Mouse (Mus musculus): ENCODE measurements around the gene H2afz. TPM values are rescaled to one million over a fixed set of nuclear protein-coding genes. Genes with fewer than 3 reads are reported as not detected.

H2afz gene
- polyA plus RNA-seq, 1 experiment: 2,637 TPM

- Histone ChIP-seq H3ac (ENCODE audit: control insufficient read depth, insufficient read length, low read depth) (peak overlapping the region; percentile 76), H3K36me3 (ENCODE audit: control insufficient read depth, insufficient read depth) (peaks cover 14% of the 10 kb centered on the region), H3K79me2 (ENCODE audit: control insufficient read depth, insufficient read depth) (peaks cover 29% of the 10 kb centered on the region), H3K4me3 (ENCODE audit: insufficient read depth, poor library complexity, severe bottlenecking) (peak overlapping the region; percentile 86), H3K79me3 (ENCODE audit: low read depth) (peaks cover 11% of the 10 kb centered on the region), H3K27me3 (ENCODE audit: control insufficient read depth, insufficient read depth, insufficient read length) (no peaks in the 10 kb centered on the region)
- TF ChIP-seq FOSL1 (IDR thresholded peaks at IDR 0.05; ENCODE audit: insufficient read depth, low read length, poor library complexity, severe bottlenecking) (no peak), CEBPB (IDR thresholded peaks at IDR 0.05; ENCODE audit: low read depth) (peak; percentile 21), USF1 (IDR thresholded peaks at IDR 0.05; ENCODE audit: low read depth) (no peak), MAX (IDR thresholded peaks at IDR 0.05) (no peak), MYOD1 (IDR thresholded peaks at IDR 0.05; ENCODE audit: control insufficient read depth, insufficient read length, low read depth) (no peak), CTCF (IDR thresholded peaks at IDR 0.05; ENCODE audit: control insufficient read depth, insufficient read depth, insufficient read length) (peak; percentile 79), MYOG (IDR thresholded peaks at IDR 0.05; ENCODE audit: control insufficient read depth, extremely low read depth, insufficient read length) (no peak)
Measured at GRCm38 (mm10) chr3:137864988-137865982, 998 bp downstream of the H2afz start.

- Histone ChIP-seq H3K79me3 (ENCODE audit: low read depth) (peaks cover 11% of the 10 kb centered on the region), H3K79me2 (ENCODE audit: control insufficient read depth, insufficient read depth) (peaks cover 29% of the 10 kb centered on the region), H3K4me3 (ENCODE audit: insufficient read depth, poor library complexity, severe bottlenecking) (peak overlapping the region; percentile 28), H3K27me3 (ENCODE audit: control insufficient read depth, insufficient read depth, insufficient read length) (no peaks in the 10 kb centered on the region), H3ac (ENCODE audit: control insufficient read depth, insufficient read length, low read depth) (peak overlapping the region; percentile 92), H3K36me3 (ENCODE audit: control insufficient read depth, insufficient read depth) (peaks cover 17% of the 10 kb centered on the region)
- TF ChIP-seq CEBPB (IDR thresholded peaks at IDR 0.05; ENCODE audit: low read depth): no peak
- TF ChIP-seq MAX (IDR thresholded peaks at IDR 0.05): no peak
- TF ChIP-seq MYOG (IDR thresholded peaks at IDR 0.05; ENCODE audit: control insufficient read depth, extremely low read depth, insufficient read length): no peak
- TF ChIP-seq FOSL1 (IDR thresholded peaks at IDR 0.05; ENCODE audit: insufficient read depth, low read length, poor library complexity, severe bottlenecking): no peak
- TF ChIP-seq MYOD1 (IDR thresholded peaks at IDR 0.05; ENCODE audit: control insufficient read depth, insufficient read length, low read depth): no peak
- TF ChIP-seq USF1 (IDR thresholded peaks at IDR 0.05; ENCODE audit: low read depth): no peak
- TF ChIP-seq CTCF (IDR thresholded peaks at IDR 0.05; ENCODE audit: control insufficient read depth, insufficient read depth, insufficient read length): no peak
Measured at GRCm38 (mm10) chr3:137867133-137867436, 2.8 kb downstream of the H2afz start.

GRCm38 (mm10) chr3:137867437-137868093, 3.3 kb downstream of the H2afz start, which contains the start of gene Dnajb14:
Dnajb14 (plus strand) TSS chr3:137867675.
- H3K79me3 ChIP-seq (ENCODE audit: low read depth): peaks cover 11% of the 10 kb centered on the region

GRCm38 (mm10) chr3:137868094-137868913, 4.0 kb downstream of the H2afz start:
- Histone ChIP-seq H3K4me3 (ENCODE audit: insufficient read depth, poor library complexity, severe bottlenecking) (peak overlapping the region; percentile 44), H3K79me2 (ENCODE audit: control insufficient read depth, insufficient read depth) (peaks cover 29% of the 10 kb centered on the region), H3ac (ENCODE audit: control insufficient read depth, insufficient read length, low read depth) (peak overlapping the region; percentile 92)

More at GRCm38 (mm10) chr3:137867437-137868093, 3.3 kb downstream of the H2afz start, which contains the start of gene Dnajb14:
- Histone ChIP-seq H3K27me3 (ENCODE audit: control insufficient read depth, insufficient read depth, insufficient read length) (no peaks in the 10 kb centered on the region), H3K79me2 (ENCODE audit: control insufficient read depth, insufficient read depth) (peaks cover 29% of the 10 kb centered on the region), H3K4me3 (ENCODE audit: insufficient read depth, poor library complexity, severe bottlenecking) (peak within 1 kb of the TSS; percentile 44), H3ac (ENCODE audit: control insufficient read depth, insufficient read length, low read depth) (peak within 1 kb of the TSS; percentile 92), H3K36me3 (ENCODE audit: control insufficient read depth, insufficient read depth) (peaks cover 17% of the 10 kb centered on the region)
- no peak for TF ChIP-seq MAX (IDR thresholded peaks at IDR 0.05)

GRCm38 (mm10) chr3:137869395-137869794, 5.1 kb downstream of the H2afz start:
- Histone ChIP-seq H3K4me3 (ENCODE audit: insufficient read depth, poor library complexity, severe bottlenecking) (no peak overlapping the region), H3ac (ENCODE audit: control insufficient read depth, insufficient read length, low read depth) (no peak overlapping the region), H3K27me3 (ENCODE audit: control insufficient read depth, insufficient read depth, insufficient read length) (no peaks in the 10 kb centered on the region), H3K79me3 (ENCODE audit: low read depth) (peaks cover 11% of the 10 kb centered on the region), H3K36me3 (ENCODE audit: control insufficient read depth, insufficient read depth) (peaks cover 20% of the 10 kb centered on the region), H3K79me2 (ENCODE audit: control insufficient read depth, insufficient read depth) (peaks cover 29% of the 10 kb centered on the region)
- no peak for TF ChIP-seq MYOD1 (IDR thresholded peaks at IDR 0.05; ENCODE audit: control insufficient read depth, insufficient read length, low read depth)
- no peak for TF ChIP-seq USF1 (IDR thresholded peaks at IDR 0.05; ENCODE audit: low read depth)
- TF ChIP-seq CEBPB (IDR thresholded peaks at IDR 0.05; ENCODE audit: low read depth): no peak

More at GRCm38 (mm10) chr3:137868094-137868913, 4.0 kb downstream of the H2afz start:
- Histone ChIP-seq H3K79me3 (ENCODE audit: low read depth) (peaks cover 11% of the 10 kb centered on the region), H3K27me3 (ENCODE audit: control insufficient read depth, insufficient read depth, insufficient read length) (no peaks in the 10 kb centered on the region), H3K36me3 (ENCODE audit: control insufficient read depth, insufficient read depth) (peaks cover 17% of the 10 kb centered on the region)
- TF ChIP-seq USF1 (IDR thresholded peaks at IDR 0.05; ENCODE audit: low read depth): no peak
- TF ChIP-seq MYOG (IDR thresholded peaks at IDR 0.05; ENCODE audit: control insufficient read depth, extremely low read depth, insufficient read length): no peak
- no peak for TF ChIP-seq FOSL1 (IDR thresholded peaks at IDR 0.05; ENCODE audit: insufficient read depth, low read length, poor library complexity, severe bottlenecking)
- no peak for TF ChIP-seq CEBPB (IDR thresholded peaks at IDR 0.05; ENCODE audit: low read depth)
- TF ChIP-seq MAX (IDR thresholded peaks at IDR 0.05): no peak
- no peak for TF ChIP-seq CTCF (IDR thresholded peaks at IDR 0.05; ENCODE audit: control insufficient read depth, insufficient read depth, insufficient read length)
- TF ChIP-seq MYOD1 (IDR thresholded peaks at IDR 0.05; ENCODE audit: control insufficient read depth, insufficient read length, low read depth): no peak

Data from C2C12 (cell line).